Mouse (Mus musculus) liver, embryonic 14.5 days (tissue): ENCODE measurements around the gene Gpr84.

ENCODE experiments used
- CTCF ChIP-seq: IDR thresholded peaks from 2 replicates; pipeline ENCODE4 v1.5.1; 2016; ENCODE audit warnings: antibody characterized with exemption, low read depth, control low read depth
- EP300 ChIP-seq: IDR thresholded peaks from 2 replicates; pipeline ENCODE4 v1.6.1; 2016; ENCODE audit warnings: antibody characterized with exemption, low read depth

DNA sequence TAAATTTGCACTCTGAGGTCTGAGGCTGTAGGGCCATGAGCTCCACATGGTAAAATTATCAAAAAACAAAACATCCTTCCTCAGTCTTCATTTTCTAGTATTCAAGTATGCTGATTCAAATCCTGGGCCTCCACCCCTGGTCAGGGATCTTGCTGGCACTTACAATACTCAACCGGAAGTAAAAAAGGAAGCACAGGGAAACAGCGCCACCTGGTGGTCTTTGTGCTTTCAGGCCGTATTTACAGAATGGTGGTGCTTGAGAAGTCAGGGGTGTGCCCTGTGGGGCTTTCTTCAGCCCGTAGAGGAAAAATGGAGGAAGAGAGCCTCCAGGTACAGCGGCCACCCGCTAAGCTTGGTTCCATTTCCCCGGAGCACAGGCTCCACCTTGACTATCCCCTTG is 3.3 kb downstream of the Gpr84 start:
- peak; percentile 96 for TF ChIP-seq CTCF
- TF ChIP-seq EP300, result no peak
